Mouse (Mus musculus) lung, embryonic 14.5 days (tissue): Measurements from ENCODE around the gene Olfr1358. TPM values are rescaled to one million over a fixed set of nuclear protein-coding genes. Genes with fewer than 3 reads are reported as not detected.
"Not testable (repeated sequence)": the region's sequence is repeated elsewhere in the genome, so short reads cannot be mapped to it uniquely, and the experiment has no call there.

ENCODE experiments used
- ATAC-seq: fragments of 200-750 bp; cut with Nextera tagmentation; 2 replicates; pipeline ENCODE4 v1.8.0; 2017; ENCODE audit warnings: mild to moderate bottlenecking, moderate TSS enrichment, moderate library complexity; ENCODE audit not compliant: insufficient read depth
- DNase-seq: peaks from one replicate; pipeline ENCODE4 v3.0.0-alpha.2; 2015
- H3K27ac ChIP-seq: fragments of 300-500 bp; sonication (generic); 2 replicates; pipeline ENCODE4 v1.5.1; 2014; ENCODE audit warnings: low read depth, mild to moderate bottlenecking, moderate library complexity
- H3K27me3 ChIP-seq: fragments of 300-500 bp; sonication (generic); 2 replicates; pipeline ENCODE4 v1.6.1; 2014; ENCODE audit warnings: low read length, control low read depth; ENCODE audit not compliant: insufficient read depth
- H3K36me3 ChIP-seq: fragments of 300-500 bp; sonication (generic); 2 replicates; pipeline ENCODE4 v1.6.1; 2014; ENCODE audit warnings: control low read depth; ENCODE audit not compliant: insufficient read depth
- H3K4me1 ChIP-seq: fragments of 300-500 bp; sonication (generic); 2 replicates; pipeline ENCODE4 v1.6.1; 2014; ENCODE audit warnings: antibody characterized with exemption, control low read depth; ENCODE audit not compliant: insufficient read depth
- H3K4me2 ChIP-seq: fragments of 300-500 bp; sonication (generic); 2 replicates; pipeline ENCODE4 v1.6.1; 2014; ENCODE audit warnings: mild to moderate bottlenecking
- H3K4me3 ChIP-seq: fragments of 300-500 bp; sonication (generic); 2 replicates; pipeline ENCODE4 v1.5.1; 2014; ENCODE audit warnings: low read depth, low read length
- H3K9ac ChIP-seq: fragments of 300-500 bp; sonication (generic); 2 replicates; pipeline ENCODE4 v1.6.1; 2014
- H3K9me3 ChIP-seq: fragments of 300-500 bp; sonication (generic); 2 replicates; pipeline ENCODE4 v1.6.1; 2016; ENCODE audit warnings: low read depth, low read length, control low read depth
- CTCF ChIP-seq: IDR thresholded peaks from 2 replicates; pipeline ENCODE4 v1.5.1; 2016; ENCODE audit warnings: antibody characterized with exemption, low read depth
- WGBS: fragments of 180-500 bp; shearing (Covaris S2); extraction: QIAGEN DNeasy Blood & Tissue Kit; methylation state at CpG from one replicate; pipeline ENCODE4 v1.1.7; 2014; 5-methylcytosine and 5-hydroxymethylcytosine counted together
- microRNA-seq: library from miRNA; unstranded; fragments of <30 nt; microRNA quantifications from one replicate; pipeline ENCODE4, GENCODE M21; 2016; ENCODE audit warnings: borderline number of aligned reads
- polyA plus RNA-seq: library from polyadenylated mRNA; unstranded; fragments of >200 nt; fragmentation: Nextera tagmentation; extraction: Ambion mirVana; gene quantifications from 2 replicates; pipeline ENCODE4 v1.2.1, GENCODE M21; 2014

Gene Olfr1358
- polyA plus RNA-seq, 1 experiment from 2014 or later: not detected

DNA sequence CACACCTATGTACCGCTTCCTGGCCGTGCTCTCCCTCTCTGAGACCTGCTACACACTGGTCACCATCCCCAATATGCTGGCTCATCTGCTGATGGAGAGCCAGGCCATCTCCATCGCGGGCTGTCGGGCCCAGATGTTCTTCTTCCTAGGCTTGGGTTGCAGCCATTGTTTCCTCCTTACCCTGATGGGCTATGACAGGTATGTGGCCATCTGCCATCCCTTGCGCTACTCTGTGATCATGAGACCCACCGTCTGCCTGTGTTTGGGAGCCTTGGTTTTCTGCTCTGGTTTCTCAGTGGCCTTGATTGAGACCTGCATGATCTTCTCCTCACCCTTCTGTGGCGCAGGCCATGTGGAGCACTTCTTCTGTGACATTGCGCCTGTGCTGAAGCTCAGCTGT lies 2.6 kb downstream of the Olfr1358 start:
- no peak overlapping the region for H3K4me2 ChIP-seq
- H3K27ac ChIP-seq: no peak overlapping the region
- H3K4me1 ChIP-seq: no peaks in the 10 kb centered on the region
- DNase-seq (peak; percentile 13), ATAC-seq (no peak)
- no peaks in the 10 kb centered on the region for H3K27me3 ChIP-seq
- H3K9ac ChIP-seq: no peak overlapping the region
- no peak for TF ChIP-seq CTCF
- no peak overlapping the region for H3K4me3 ChIP-seq
- WGBS: 77% methylated on average over 9 of the region's 9 CpGs
- H3K9me3 ChIP-seq: no peaks in the 10 kb centered on the region
- H3K36me3 ChIP-seq: no peaks in the 10 kb centered on the region

DNA sequence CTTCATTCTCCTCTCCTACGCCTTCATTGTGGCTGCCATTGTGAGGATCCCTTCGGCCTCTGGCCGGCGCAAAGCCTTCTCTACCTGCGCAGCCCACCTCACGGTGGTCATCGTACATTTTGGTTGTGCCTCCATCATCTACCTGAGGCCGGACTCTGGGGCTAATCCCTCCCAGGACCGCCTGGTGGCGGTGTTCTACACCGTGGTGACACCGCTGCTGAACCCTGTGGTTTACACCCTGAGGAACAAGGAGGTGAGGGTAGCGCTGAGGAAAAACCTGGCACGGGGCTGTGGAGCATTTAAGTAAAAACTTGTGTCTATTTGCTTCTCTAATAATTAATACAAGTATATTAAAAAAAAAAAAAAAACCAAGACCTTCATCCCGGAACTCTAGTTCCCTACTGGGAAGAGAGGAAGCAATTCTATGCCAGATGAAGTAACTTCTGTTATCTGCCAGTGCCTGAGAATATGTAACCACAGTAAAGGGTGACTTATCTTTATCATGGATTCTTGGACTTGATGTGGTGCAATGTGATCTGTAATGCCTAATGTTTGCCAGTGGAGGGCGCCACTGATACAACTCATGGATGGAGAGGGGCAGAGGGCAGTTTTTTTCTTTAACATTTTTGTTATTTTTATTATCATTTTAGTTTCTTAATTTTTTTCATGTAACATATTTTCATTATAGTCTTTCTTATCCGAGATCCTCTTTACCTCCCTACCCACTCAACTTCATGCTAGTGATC lies 3.2 kb downstream of the Olfr1358 start:
- Histone ChIP-seq H3K4me3 (no peak overlapping the region), H3K27ac (no peak overlapping the region), H3K4me2 (no peak overlapping the region), H3K9me3 (no peaks in the 10 kb centered on the region), H3K27me3 (no peaks in the 10 kb centered on the region), H3K9ac (no peak overlapping the region), H3K36me3 (no peaks in the 10 kb centered on the region), H3K4me1 (no peaks in the 10 kb centered on the region)
- 47% methylated on average over 17 of the region's 17 CpGs for WGBS
- TF ChIP-seq CTCF: peak; percentile 52
- DNase-seq (peak; percentile 34), ATAC-seq (no peak)

DNA sequence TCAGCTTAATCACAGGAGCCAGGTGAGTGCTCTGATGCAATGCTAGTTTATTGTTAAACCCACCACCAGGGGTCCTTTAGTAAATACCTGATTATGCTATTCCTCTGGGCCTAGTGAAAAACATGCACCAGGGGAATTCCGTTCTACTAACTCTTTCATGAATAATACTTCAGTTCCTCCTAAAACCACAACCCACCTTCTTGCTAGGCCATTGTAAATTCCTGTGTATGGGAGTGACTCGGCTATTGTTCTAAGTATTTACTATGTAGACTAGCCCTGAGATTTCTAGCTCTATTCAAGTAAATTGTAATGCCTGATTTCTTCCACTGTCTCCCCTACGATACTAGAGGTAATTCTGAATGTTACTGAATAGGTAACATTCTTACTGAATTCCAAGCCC lies 7.8 kb downstream of the Olfr1358 start:
- H3K9ac ChIP-seq, ATAC-seq, H3K9me3 ChIP-seq, H3K27me3 ChIP-seq, H3K4me1 ChIP-seq, H3K27ac ChIP-seq, H3K4me2 ChIP-seq, DNase-seq, H3K36me3 ChIP-seq, H3K4me3 ChIP-seq: not testable (repeated sequence)
- 68% methylated on average over 3 of the region's 3 CpGs for WGBS

DNA sequence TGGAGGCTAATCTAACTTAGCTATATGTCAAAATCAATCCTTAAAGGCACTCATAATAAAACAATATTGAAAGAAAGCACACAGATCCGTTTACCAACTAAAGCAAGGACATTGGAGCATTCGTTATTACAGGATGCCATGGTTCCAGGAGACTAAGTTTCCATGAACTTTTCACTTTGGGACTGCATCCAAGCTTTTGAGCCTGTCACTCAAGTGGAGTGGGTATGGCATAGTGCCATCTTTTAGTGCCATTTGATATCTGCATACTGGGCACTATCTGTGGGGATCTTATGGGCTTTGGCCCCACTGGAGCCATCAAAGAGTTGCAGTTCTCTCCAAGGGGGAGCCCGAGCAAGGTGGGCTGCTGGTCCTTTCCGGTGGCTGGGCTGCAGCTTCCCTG lies 8.3 kb downstream of the Olfr1358 start:
- H3K4me3 ChIP-seq: no peak overlapping the region
- no peaks in the 10 kb centered on the region for H3K27me3 ChIP-seq
- TF ChIP-seq CTCF: no peak
- WGBS: 53% methylated on average over 4 of the region's 4 CpGs
- no peak for DNase-seq
- no peaks in the 10 kb centered on the region for H3K36me3 ChIP-seq
- no peak for ATAC-seq
- H3K27ac ChIP-seq: no peak overlapping the region
- no peak overlapping the region for H3K4me2 ChIP-seq
- no peak overlapping the region for H3K9ac ChIP-seq
- H3K4me1 ChIP-seq: no peaks in the 10 kb centered on the region
- H3K9me3 ChIP-seq: no peaks in the 10 kb centered on the region

DNA sequence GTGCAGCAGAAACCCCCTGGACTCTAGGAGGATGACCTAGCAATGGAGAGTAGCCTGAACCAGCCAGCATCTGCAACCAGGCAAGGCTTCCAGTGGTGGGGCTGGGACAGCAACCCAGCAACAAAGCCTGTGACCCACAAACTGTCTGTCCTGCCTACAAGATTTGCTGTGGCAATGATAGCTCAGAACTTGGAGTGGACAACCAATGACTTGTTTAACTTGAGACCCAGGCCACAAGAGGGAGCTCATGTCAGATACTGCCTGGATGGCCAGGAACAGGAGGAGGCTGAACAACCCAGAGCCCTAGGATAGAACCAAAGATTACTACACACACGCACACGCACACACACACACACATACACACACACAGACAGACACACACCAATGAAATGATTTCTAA lies 23.7 kb downstream of the Olfr1358 start:
- DNase-seq: peak; percentile 51
- H3K4me3 ChIP-seq: no peak overlapping the region
- ATAC-seq: no peak
- WGBS: 58% methylated on average over 2 of the region's 2 CpGs
- no peaks in the 10 kb centered on the region for H3K4me1 ChIP-seq
- H3K9me3 ChIP-seq: no peaks in the 10 kb centered on the region
- H3K9ac ChIP-seq: no peak overlapping the region
- TF ChIP-seq CTCF: peak; percentile 49
- no peak overlapping the region for H3K27ac ChIP-seq
- H3K4me2 ChIP-seq: no peak overlapping the region
- H3K27me3 ChIP-seq: no peaks in the 10 kb centered on the region
- H3K36me3 ChIP-seq: no peaks in the 10 kb centered on the region

DNA sequence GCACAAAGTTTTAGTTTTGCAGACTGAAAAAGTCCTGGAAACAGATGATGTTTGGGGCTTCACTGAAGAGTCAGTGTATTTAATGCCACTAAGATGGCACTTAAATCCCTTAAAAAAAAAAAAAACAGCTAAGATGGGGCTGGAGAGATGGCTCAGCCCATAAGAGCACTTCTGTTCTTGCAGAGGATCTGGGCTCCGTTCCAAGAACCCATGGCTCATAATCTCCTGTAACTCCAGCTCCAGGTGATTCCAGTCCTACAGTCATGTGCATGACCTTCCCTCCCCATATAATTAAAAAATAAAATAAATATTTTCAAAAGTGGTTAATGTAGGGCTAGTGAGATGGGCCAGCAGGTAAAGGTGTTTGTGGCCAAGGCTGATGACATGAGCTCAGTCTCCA lies 47.8 kb downstream of the Olfr1358 start:
- no peaks in the 10 kb centered on the region for H3K9me3 ChIP-seq
- H3K4me1 ChIP-seq: no peaks in the 10 kb centered on the region
- H3K4me3 ChIP-seq: no peak overlapping the region
- ATAC-seq: no peak
- no peak overlapping the region for H3K9ac ChIP-seq
- H3K27ac ChIP-seq: no peak overlapping the region
- WGBS: 64% methylated on average over 1 of the region's 1 CpGs
- no peak for TF ChIP-seq CTCF
- DNase-seq: no peak
- no peaks in the 10 kb centered on the region for H3K27me3 ChIP-seq
- H3K36me3 ChIP-seq: no peaks in the 10 kb centered on the region
- no peak overlapping the region for H3K4me2 ChIP-seq

DNA sequence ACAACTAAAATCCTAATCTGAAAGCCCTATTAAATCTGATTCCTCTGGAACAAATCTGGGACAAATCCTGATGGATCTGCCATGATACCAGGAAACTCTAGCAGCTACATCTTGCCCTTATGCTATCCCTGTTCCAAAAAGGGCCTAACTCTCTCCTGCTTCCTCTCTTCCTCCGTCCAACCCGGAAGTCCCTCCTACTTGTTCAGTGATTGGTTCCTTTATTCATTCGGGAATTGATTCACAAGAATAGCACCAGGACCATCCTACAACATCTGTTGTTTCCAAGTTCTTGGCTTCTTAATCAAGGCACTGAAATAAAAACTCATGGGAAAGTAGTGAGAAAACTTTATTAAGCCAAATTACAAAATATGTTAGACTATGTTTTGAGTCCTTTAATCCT lies 52.0 kb downstream of the Olfr1358 start:
- TF ChIP-seq CTCF: no peak
- Histone ChIP-seq H3K4me3 (no peak overlapping the region), H3K4me2 (no peak overlapping the region), H3K27ac (no peak overlapping the region), H3K9ac (no peak overlapping the region), H3K27me3 (no peaks in the 10 kb centered on the region), H3K4me1 (no peaks in the 10 kb centered on the region), H3K9me3 (no peaks in the 10 kb centered on the region), H3K36me3 (no peaks in the 10 kb centered on the region)
- 86% methylated on average over 3 of the region's 3 CpGs for WGBS
- DNase-seq: no peak
- ATAC-seq: no peak

DNA sequence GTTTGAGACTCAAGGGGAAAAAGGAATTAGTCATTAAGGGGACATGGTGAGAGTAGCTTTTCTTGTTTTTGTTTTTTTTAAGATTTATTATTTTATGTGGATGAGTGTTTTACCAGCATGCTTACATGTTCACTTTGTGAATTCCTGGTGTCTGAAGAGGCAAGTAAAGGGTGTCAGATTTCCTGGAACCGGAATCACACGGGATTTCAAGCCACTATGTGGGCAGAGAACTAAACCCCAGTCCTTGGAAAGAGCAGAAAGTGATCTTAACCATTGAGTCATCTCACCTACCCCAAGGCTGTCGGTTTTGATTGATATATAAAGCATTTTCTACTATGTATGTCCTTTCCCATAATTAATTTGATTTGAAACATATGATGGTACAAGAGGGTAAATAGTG lies 52.5 kb downstream of the Olfr1358 start:
- no peaks in the 10 kb centered on the region for H3K4me1 ChIP-seq
- TF ChIP-seq CTCF: no peak
- no peak for DNase-seq
- 51% methylated on average over 3 of the region's 3 CpGs for WGBS
- H3K9ac ChIP-seq: no peak overlapping the region
- no peak for ATAC-seq
- no peak overlapping the region for H3K4me2 ChIP-seq
- no peaks in the 10 kb centered on the region for H3K36me3 ChIP-seq
- no peak overlapping the region for H3K4me3 ChIP-seq
- H3K9me3 ChIP-seq: no peaks in the 10 kb centered on the region
- no peaks in the 10 kb centered on the region for H3K27me3 ChIP-seq
- H3K27ac ChIP-seq: no peak overlapping the region

Small RNA genes lying within 50 kb of the gene (microRNA-seq; reads per million reads assigned to microRNA genes)
- not detected for gene Gm27541

Other genes starting within 250 kb of the Olfr1358 start
- gene Agpat3, start 164.9 kb upstream of the Olfr1358 start, polyA plus RNA-seq: 59.7 and 62.1 TPM in 2 replicates
- gene Rrp1, start 104.4 kb upstream of the Olfr1358 start, polyA plus RNA-seq: 239 and 249 TPM in 2 replicates
- 201 and 211 TPM in 2 replicates for gene Cstb, start 91.8 kb upstream of the Olfr1358 start, polyA plus RNA-seq
- gene Pdxk, start 52.5 kb upstream of the Olfr1358 start, polyA plus RNA-seq: 5.9 and 6.9 TPM in 2 replicates
- 33.2 and 33.3 TPM in 2 replicates for gene Ilvbl, start 56.9 kb downstream of the Olfr1358 start, polyA plus RNA-seq
- 27.3 and 29.3 TPM in 2 replicates for gene Syde1, start 74.5 kb downstream of the Olfr1358 start, polyA plus RNA-seq
- gene Olfr1357, start 100.6 kb downstream of the Olfr1358 start, polyA plus RNA-seq: not detected in 2 replicates
- not detected in 2 replicates for gene Casp14, start 200.9 kb downstream of the Olfr1358 start, polyA plus RNA-seq
- gene Ccdc105, start 235.6 kb downstream of the Olfr1358 start, polyA plus RNA-seq: 0.18 and 0.21 TPM in 2 replicates